Mouse (Mus musculus): ENCODE measurements around the gene Cnnm1. TPM values are rescaled to one million over a fixed set of nuclear protein-coding genes. Genes with fewer than 3 reads are reported as not detected.

Cnnm1 gene
- total and polyA plus RNA-seq, 3 experiments: not detected

- no peaks in the 10 kb centered on the region for H3K36me3 ChIP-seq (replicated peaks in 1 of 2; ENCODE audit: control insufficient read depth in 1 of 2, insufficient read depth in 1 of 2, low read length in 1 of 2)
- DNase-seq (ENCODE audit: extremely low read depth): peak; percentile 73
- in situ Hi-C loops (cut with MboI; ENCODE audit: low pct_ligation_motif_present, low pct_unique_long_range_greater_than_20kb, low sequenced_read_pairs): no loop called here
- no peaks in the 10 kb centered on the region for H3K9me3 ChIP-seq (replicated peaks; ENCODE audit: low read length)
- H3K27ac ChIP-seq (ENCODE audit: insufficient read depth, low read depth): no peak overlapping the region
- TF ChIP-seq ZMIZ1 (IDR thresholded peaks at IDR 0.05; ENCODE audit: low read depth, low read length): no peak
- TF ChIP-seq E2F4 (IDR thresholded peaks at IDR 0.05; ENCODE audit: insufficient replicate concordance, low read depth, low read length): no peak
- TF ChIP-seq CTCF (conservative IDR thresholded peaks at IDR 0.05 in 1 of 2, IDR thresholded peaks at IDR 0.05 in 1 of 2; ENCODE audit: low read depth in 2 of 2, low read length in 2 of 2): peak; percentile 84 to 94
- peak; percentile 83 for TF ChIP-seq RAD21 (IDR thresholded peaks at IDR 0.05; ENCODE audit: low read depth, low read length)
- no peak for TF ChIP-seq JUN (IDR thresholded peaks at IDR 0.05; ENCODE audit: insufficient read depth, low read depth, low read length)
- TF ChIP-seq SIN3A (IDR thresholded peaks at IDR 0.05; ENCODE audit: low read length): no peak
- TF ChIP-seq ZC3H11A (IDR thresholded peaks at IDR 0.05; ENCODE audit: low read depth, low read length): no peak
- TF ChIP-seq NRF1 (IDR thresholded peaks at IDR 0.05; ENCODE audit: low read depth, low read length): no peak
- TF ChIP-seq ETS1 (conservative IDR thresholded peaks at IDR 0.05; ENCODE audit: low read depth, low read length): no peak
- no peak for TF ChIP-seq UBTF (IDR thresholded peaks at IDR 0.05; ENCODE audit: low read depth, low read length)
- TF ChIP-seq JUND (conservative IDR thresholded peaks at IDR 0.05; ENCODE audit: low read depth, low read length): no peak
- TF ChIP-seq SMC3 (IDR thresholded peaks at IDR 0.05; ENCODE audit: low read depth, low read length): peak; percentile 51
- no peaks in the 10 kb centered on the region for H3K79me2 ChIP-seq (replicated peaks; ENCODE audit: control insufficient read depth, extremely low read depth, insufficient read depth, poor library complexity, severe bottlenecking)
- no peaks in the 10 kb centered on the region for H3K27me3 ChIP-seq (replicated peaks)
- H3K9ac ChIP-seq (ENCODE audit: insufficient read depth, low read depth): no peak overlapping the region
- peaks cover 3 to 16% of the 10 kb centered on the region in 2 experiments; a peak in 3 of 4 replicates for H3K4me1 ChIP-seq (ENCODE audit: control insufficient read depth in 1 of 2, insufficient read depth in 2 of 2)
- H3K4me2 ChIP-seq (ENCODE audit: insufficient read depth, low read depth, poor library complexity, severe bottlenecking): no peak overlapping the region
- H3K4me3 ChIP-seq (replicated peaks in 1 of 3; ENCODE audit: low read depth in 2 of 3, low read length in 2 of 3, poor library complexity in 1 of 3): no peak overlapping the region
- dilution Hi-C loops (cut with MboI; ENCODE audit: extremely low pct_ligation_motif_present, extremely low pct_unique_long_range_greater_than_20kb, low sequenced_read_pairs): no loop called here
Measured at GRCm38 (mm10) chr19:43478891-43479290, 38.7 kb downstream of the Cnnm1 start.

DNA sequence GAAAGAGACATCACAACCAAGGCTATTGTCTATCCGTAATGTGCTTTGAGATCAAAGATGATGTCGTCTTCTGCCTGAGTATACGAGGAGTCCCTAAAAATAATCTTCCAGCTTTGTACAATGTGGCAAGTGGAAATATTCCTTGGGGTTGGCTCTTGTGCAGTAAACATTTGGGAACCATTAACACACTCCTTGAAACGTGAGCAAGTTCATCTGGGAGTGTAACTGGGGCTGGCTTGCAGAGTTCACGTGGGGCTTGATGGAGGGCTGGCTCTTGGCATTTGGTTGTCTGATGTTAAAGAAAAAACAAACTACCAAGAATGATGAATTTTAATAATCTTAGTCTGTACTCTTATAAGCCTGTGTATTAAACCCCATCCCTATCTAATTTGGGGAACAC is 39.2 kb downstream of the Cnnm1 start:
- dilution Hi-C loops (cut with MboI; ENCODE audit: extremely low pct_ligation_motif_present, extremely low pct_unique_long_range_greater_than_20kb, low sequenced_read_pairs): no loop called here
- no peak overlapping the region for H3K4me2 ChIP-seq (ENCODE audit: insufficient read depth, low read depth, poor library complexity, severe bottlenecking)
- no peak for DNase-seq (ENCODE audit: extremely low read depth)
- no peaks in the 10 kb centered on the region for H3K36me3 ChIP-seq (replicated peaks in 1 of 2; ENCODE audit: control insufficient read depth in 1 of 2, insufficient read depth in 1 of 2, low read length in 1 of 2)
- in situ Hi-C loops (cut with MboI; ENCODE audit: low pct_ligation_motif_present, low pct_unique_long_range_greater_than_20kb, low sequenced_read_pairs): no loop called here
- H3K9me3 ChIP-seq (replicated peaks; ENCODE audit: low read length): no peaks in the 10 kb centered on the region
- H3K9ac ChIP-seq (ENCODE audit: insufficient read depth, low read depth): no peak overlapping the region
- H3K79me2 ChIP-seq (replicated peaks; ENCODE audit: control insufficient read depth, extremely low read depth, insufficient read depth, poor library complexity, severe bottlenecking): no peaks in the 10 kb centered on the region
- no peaks in the 10 kb centered on the region for H3K27me3 ChIP-seq (replicated peaks)
- no peak overlapping the region for H3K27ac ChIP-seq (ENCODE audit: insufficient read depth, low read depth)
- no peak overlapping the region for H3K4me3 ChIP-seq (replicated peaks in 1 of 3; ENCODE audit: low read depth in 2 of 3, low read length in 2 of 3, poor library complexity in 1 of 3)
- peaks cover 3 to 16% of the 10 kb centered on the region in 2 experiments; a peak in 3 of 4 replicates for H3K4me1 ChIP-seq (ENCODE audit: control insufficient read depth in 1 of 2, insufficient read depth in 2 of 2)
- TF ChIP-seq NRF1 (IDR thresholded peaks at IDR 0.05; ENCODE audit: low read depth, low read length) (no peak), RCOR1 (conservative IDR thresholded peaks at IDR 0.05; ENCODE audit: low read depth, low read length) (no peak), TCF12 (IDR thresholded peaks at IDR 0.05; ENCODE audit: low read depth, low read length) (no peak), POLR2AphosphoS2 (IDR thresholded peaks at IDR 0.05; ENCODE audit: low read depth, low read length) (no peak), UBTF (IDR thresholded peaks at IDR 0.05; ENCODE audit: low read depth, low read length) (no peak)

Measured in CH12.LX (cell line).